Mouse (Mus musculus) gastrocnemius, postnatal 25 days (tissue): Measurements from ENCODE around the gene Baat. TPM values are rescaled to one million over a fixed set of nuclear protein-coding genes. Genes with fewer than 3 reads are reported as not detected.
A peak's percentile ranks its signal among the peaks of the same experiment; 100 is the strongest.
"Not testable (repeated sequence)": the region's sequence is repeated elsewhere in the genome, so short reads cannot be mapped to it uniquely, and the experiment has no call there.

ENCODE experiments used
- DNase-seq: peaks from one replicate; pipeline ENCODE4 v3.0.0; 2022
- long read RNA-seq, 2 experiments: library from polyadenylated mRNA; stranded (forward); transcript quantifications; one replicate each; pipeline ENCODE4 v2.0.0; 2021
- total RNA-seq, 2 experiments: library from RNA; stranded (reverse); gene quantifications; 1 replicate in 1 of 2; 2 replicates in 1 of 2; pipeline ENCODE4 v1.2.3; 2021

The Baat gene
- total RNA-seq = under 1 TPM in 1 of 2 experiments, not detected in 1; 0.28 TPM
- long read RNA-seq, experiment 1 = 0 reads
- long read RNA-seq, experiment 2 = 0 reads

- no peak for DNase-seq
Observed at GRCm38 (mm10) chr4:49506386-49506785, at the start of gene Baat. Gene Baat, minus strand, starts transcription at chr4:49506557.

DNA sequence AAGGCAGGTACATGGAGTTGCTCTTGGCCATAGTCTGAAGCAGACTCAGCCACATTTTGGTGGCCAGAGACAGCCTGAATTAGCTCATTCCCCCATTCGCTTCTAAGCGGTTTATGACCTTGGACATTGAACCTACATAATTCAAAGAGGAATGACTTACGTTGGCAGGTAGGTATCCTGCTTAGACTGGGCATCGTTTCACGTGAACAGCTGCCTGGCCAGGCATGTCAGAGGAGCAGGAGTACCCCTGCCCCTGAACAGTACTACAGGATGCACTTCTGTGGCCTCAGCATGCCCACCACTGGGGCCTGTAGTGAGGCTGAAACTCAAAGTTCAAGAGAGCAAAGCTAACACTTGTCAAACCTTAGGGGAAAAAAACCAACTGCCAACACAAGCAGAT is 47.0 kb upstream of the Baat start:
- DNase-seq = no peak

GRCm38 (mm10) chr4:49549383-49549782 is 43.0 kb upstream of the Baat start, which contains the start of gene Aldob:
Gene Aldob, minus strand, starts transcription at chr4:49549546.
- DNase-seq = no peak

GRCm38 (mm10) chr4:49547544-49548219 is 41.3 kb upstream of the Baat start:
- DNase-seq = no peak

DNA sequence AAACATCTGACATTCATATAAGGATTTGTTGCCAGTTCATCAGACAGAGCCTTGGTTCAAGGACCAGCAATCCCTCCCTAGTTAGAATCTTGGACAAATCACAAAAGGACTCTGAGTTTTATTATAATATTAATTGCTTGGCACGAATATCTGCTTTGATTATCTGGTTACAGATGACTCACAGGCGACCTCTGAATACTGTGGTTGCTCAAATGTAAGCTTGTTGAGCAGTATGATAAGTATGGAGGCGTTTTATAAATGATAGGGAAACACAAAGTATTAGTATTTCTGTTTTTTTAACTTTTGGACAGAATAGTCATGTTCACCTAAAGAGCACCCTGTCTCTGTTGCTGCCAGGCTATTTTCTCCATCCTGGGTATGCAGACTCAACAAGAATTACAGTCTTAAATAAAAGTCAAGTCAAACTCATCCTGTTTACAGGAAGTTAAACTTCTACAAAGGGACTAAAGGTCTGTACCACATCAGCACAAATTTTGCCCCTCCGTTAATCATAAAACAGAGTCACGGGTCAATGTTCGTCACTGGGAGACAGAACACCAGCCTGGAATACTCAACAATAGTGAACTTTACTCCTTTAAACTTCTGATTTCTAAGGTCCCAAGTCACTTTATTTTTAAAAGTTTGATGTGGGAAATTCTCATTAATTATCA is 40.7 kb upstream of the Baat start:
- DNase-seq = no peak

- no peak for DNase-seq
Observed at GRCm38 (mm10) chr4:49546026-49546425, 39.7 kb upstream of the Baat start.

GRCm38 (mm10) chr4:49540966-49541365 is 34.6 kb upstream of the Baat start:
- DNase-seq = no peak

GRCm38 (mm10) chr4:49539665-49540064 is 33.3 kb upstream of the Baat start:
- DNase-seq = no peak

DNA sequence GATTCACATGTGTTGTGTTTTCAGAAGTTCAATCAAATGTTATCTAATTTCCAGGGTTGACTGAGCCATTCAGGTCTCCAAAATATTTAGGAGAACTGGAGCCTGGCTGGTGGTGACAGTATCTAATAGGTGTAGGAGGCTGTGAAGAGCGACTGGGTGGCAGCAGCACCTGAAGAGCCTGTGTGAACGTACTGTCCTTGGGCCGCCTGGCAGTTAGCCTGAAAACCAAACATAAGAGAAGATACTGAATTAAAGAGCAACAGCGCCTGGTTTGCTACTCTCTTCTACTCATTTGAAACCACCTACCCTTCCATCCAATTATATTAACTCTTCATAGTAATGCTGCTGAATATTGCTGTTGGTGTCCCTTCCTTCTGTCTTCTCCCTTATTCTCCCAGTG is 30.3 kb upstream of the Baat start:
- DNase-seq = no peak

- DNase-seq = no peak
Observed at GRCm38 (mm10) chr4:49535675-49536294, 29.4 kb upstream of the Baat start.

GRCm38 (mm10) chr4:49535036-49535435 is 28.7 kb upstream of the Baat start:
- no peak for DNase-seq

GRCm38 (mm10) chr4:49522576-49522975 is 16.2 kb upstream of the Baat start:
- DNase-seq = peak; percentile 36

GRCm38 (mm10) chr4:49521346-49521745 is 15.0 kb upstream of the Baat start:
- no peak for DNase-seq

GRCm38 (mm10) chr4:49520572-49521340 is 14.4 kb upstream of the Baat start, which contains the start of the genes Mrpl50 and Zfp189:
Gene Mrpl50, minus strand, starts transcription at chr4:49521093.
Gene Zfp189, plus strand, starts transcription at chr4:49521176.
- peak; percentile 92 for DNase-seq

DNA sequence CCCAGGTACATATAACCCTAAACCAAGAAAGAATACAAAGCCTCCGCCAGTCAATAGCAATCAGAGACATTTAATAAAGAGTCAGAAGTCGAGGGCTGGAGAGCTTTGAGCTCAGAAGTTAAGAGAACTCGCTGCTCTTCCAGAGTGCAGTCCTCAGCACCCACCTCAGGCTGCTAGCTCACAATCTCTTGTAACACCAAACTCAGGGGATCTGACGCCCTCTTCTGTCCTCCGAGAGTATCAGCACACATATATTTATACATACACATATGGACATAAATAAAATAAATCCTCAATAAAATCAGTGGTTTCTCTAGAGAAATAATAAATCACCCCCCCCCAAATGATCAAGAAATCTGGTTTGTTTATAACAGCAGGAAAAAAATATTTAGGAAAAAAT is 13.1 kb upstream of the Baat start:
- no peak for DNase-seq

- DNase-seq = no peak
Observed at GRCm38 (mm10) chr4:49514441-49514840, 8.1 kb upstream of the Baat start.

DNA sequence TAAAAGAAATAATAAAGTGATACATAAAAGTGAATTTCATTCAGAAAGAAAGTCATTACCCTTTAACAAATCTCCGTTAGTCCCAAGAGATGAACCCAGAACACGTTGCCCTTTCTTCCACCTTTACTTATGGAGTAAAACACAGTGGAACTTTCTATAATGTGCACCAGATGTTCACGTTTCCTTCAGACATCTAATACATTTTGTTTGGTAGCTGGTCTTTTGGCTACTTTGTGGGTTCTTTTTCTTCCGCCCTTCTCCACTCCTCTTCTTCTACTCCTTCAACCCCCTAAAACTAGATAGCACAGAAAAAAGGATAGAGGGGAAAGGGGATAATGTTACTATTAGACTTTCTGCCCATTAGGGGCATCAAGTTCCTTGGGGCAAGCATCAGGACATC is 6.3 kb upstream of the Baat start:
- DNase-seq = no peak

DNA sequence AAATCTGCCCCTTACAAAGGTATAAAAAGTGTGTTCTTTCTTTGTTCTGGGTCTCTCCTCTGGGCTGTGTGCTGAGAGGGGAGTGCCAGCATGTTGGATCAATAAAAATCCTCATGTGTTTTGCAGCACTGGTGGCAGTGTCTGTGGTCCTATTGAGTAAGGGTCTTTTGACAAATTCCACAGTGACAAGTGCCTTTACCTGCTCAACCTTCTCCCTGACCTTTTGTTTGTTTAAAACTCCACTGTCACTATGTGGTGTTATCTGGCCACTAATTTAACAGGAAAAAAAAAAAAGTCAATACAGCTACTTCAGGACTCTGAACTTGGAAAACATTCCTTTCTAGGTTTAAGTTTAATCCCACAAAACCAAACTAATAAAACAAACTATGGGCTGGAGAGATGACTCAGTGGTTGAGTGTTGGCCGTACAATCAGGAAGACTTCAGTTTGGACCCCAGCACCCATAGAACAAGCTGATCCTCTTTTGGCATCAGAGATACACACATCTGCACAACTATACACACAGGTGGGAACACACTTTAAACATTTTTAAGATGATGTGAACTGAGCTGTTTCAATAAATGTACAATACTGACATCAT is 4.0 kb upstream of the Baat start:
- not testable (repeated sequence) for DNase-seq

DNA sequence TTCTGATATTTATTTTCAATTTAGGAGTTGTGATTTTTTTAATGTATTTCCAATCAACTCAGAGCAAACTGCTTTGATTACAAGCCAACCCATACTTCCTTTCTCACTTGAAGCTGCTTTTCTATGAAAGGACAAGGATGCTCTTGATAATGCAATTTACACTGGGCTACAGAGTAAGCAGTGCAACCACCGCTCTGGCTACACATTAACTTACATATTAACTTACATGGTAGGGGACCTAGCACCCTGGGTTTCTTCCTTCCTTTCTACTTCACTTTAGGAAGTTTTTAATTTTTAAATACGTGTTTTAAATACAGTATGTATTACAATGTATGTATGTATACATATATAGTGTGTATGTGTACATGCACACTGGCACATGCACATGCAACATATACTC is 2.8 kb upstream of the Baat start:
- no peak for DNase-seq

DNA sequence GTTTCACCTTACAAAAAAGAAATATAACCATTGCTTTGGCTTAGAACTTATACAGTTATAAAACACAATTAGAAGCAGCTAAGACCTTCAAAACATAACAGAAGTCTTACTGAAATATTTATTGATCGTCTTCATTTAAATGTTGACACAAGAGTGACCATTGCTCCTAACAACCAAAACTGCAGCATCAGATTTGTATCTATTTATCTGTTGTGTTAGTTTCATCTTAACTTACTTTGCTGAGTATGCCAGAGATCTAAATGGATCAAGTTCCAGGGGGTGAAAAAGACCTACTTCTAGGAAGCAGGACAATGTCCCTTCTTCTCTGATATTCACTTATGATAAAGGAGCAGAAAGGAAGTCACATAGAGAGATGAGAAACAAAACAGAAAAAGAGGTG is 2.8 kb downstream of the Baat start:
- DNase-seq = no peak

DNA sequence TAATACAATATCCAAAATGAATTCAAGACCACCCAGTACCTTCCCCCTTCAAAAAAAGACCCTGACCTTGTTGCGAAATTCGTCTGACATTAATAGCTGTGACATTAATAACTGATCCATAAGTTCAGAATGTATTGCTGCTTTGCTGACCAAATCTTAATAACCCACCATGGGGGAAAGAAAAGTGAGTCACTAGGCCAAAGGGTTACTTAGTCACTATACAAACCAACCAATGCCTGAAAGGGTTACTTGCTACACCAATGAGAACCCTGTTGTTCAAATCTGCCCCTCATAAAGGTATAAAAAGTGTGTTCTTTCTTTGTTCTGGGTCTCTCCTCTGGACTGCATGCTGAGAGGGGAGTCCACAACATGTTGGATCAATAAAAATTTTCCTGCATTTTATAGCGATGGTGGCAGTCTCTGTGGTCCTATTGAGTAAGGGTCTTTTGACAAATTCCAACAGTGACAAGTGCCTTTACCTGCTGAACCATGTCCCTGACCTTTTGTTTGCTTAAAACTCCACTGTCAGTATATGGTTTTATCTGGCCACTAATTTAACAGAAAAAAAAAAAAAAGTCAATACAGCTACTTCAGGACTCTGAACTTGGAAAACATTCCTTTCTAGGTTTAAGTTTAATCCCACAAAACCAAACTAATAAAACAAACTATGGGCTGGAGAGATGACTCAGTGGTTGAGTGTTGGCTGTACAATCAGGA is 20.3 kb downstream of the Baat start:
- not testable (repeated sequence) for DNase-seq
